Mouse (Mus musculus) olfactory bulb, adult 2 months (tissue): ENCODE data around the gene Hist1h3d. TPM values are rescaled to one million over a fixed set of nuclear protein-coding genes. Genes with fewer than 3 reads are reported as not detected.
"Not testable (repeated sequence)": the region's sequence is repeated elsewhere in the genome, so short reads cannot be mapped to it uniquely, and the experiment has no call there.

ENCODE experiments used
- H3K27ac ChIP-seq: fragments of 200-500 bp; 2 replicates; pipeline ENCODE4 v1.5.1; 2012; ENCODE audit warnings: low read depth, low read length; ENCODE audit not compliant: insufficient read depth
- H3K4me1 ChIP-seq: fragments of 200-500 bp; 2 replicates; pipeline ENCODE4 v1.6.1; 2012; ENCODE audit warnings: low read length; ENCODE audit not compliant: control insufficient read depth, insufficient read depth
- H3K4me3 ChIP-seq: fragments of 200-500 bp; 2 replicates; pipeline ENCODE4 v1.5.1; 2012; ENCODE audit warnings: mild to moderate bottlenecking, low read depth, low read length, moderate library complexity; ENCODE audit not compliant: insufficient read depth
- CTCF ChIP-seq: fragments of 200-500 bp; IDR thresholded peaks from 2 replicates; pipeline ENCODE4 v1.5.1; 2012; ENCODE audit warnings: low read depth, mild to moderate bottlenecking, low read length, moderate library complexity; ENCODE audit not compliant: insufficient read depth
- POLR2A ChIP-seq: fragments of 200-500 bp; IDR thresholded peaks from 2 replicates; pipeline ENCODE4 v1.6.1; 2012; ENCODE audit warnings: mild to moderate bottlenecking, low read depth, low read length, moderate library complexity; ENCODE audit not compliant: insufficient read depth
- WGBS: fragments of 180-500 bp; shearing (Covaris S2); methylation state at CpG from one replicate; pipeline ENCODE4 v1.1.7; 2018; 5-methylcytosine and 5-hydroxymethylcytosine counted together
- polyA plus RNA-seq: library from polyadenylated mRNA; stranded (reverse); fragments of >200 nt; gene quantifications from 2 replicates; pipeline ENCODE4 v1.2.4, GENCODE M21; 2012; ENCODE audit warnings: low replicate concordance; ENCODE audit not compliant: missing spikeins, insufficient read depth, insufficient read length

The Hist1h3d gene
- polyA plus RNA-seq, 1 experiment: not detected

GRCm38 (mm10) chr13:23575864-23576313 is 326 bp downstream of the Hist1h3d start:
- Histone ChIP-seq H3K4me3 (peak overlapping the region; percentile 67), H3K27ac (peak overlapping the region; percentile 82)
- 2% methylated on average over 15 of the region's 40 CpGs for WGBS
- not testable (repeated sequence) for H3K4me1 ChIP-seq

DNA sequence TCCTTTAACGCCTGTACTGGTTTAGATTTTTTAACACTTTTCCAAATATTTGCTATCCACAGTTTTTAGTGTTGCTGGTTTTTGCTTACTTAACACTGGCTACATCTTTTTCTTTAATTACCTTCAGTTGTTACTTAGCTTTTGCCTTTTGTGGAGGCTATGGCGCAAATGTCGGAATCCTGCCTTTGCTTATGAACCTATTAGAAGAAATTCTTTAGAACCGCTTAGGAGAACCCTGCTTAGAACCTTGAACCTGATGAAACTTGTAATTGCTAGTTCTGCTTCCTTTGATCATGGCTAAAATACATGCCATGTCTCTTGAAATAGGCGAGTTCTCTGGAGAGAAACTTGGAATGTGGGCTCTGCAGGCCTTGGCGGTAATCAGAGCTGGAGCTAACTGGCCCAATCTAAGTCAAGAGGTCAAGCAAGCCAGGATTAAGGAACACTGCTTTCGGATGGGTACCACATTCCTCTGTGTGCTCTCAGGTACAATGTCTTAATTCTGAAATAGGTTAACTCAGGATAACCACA is 853 bp downstream of the Hist1h3d start:
- H3K4me1 ChIP-seq: peaks cover 6% of the 10 kb centered on the region
- 26% methylated on average over 7 of the region's 7 CpGs for WGBS
- peak overlapping the region; percentile 14; the same call in 1 of the 2 replicates for H3K4me3 ChIP-seq
- no peak overlapping the region for H3K27ac ChIP-seq
- no peak for TF ChIP-seq POLR2A
- no peak for TF ChIP-seq CTCF

DNA sequence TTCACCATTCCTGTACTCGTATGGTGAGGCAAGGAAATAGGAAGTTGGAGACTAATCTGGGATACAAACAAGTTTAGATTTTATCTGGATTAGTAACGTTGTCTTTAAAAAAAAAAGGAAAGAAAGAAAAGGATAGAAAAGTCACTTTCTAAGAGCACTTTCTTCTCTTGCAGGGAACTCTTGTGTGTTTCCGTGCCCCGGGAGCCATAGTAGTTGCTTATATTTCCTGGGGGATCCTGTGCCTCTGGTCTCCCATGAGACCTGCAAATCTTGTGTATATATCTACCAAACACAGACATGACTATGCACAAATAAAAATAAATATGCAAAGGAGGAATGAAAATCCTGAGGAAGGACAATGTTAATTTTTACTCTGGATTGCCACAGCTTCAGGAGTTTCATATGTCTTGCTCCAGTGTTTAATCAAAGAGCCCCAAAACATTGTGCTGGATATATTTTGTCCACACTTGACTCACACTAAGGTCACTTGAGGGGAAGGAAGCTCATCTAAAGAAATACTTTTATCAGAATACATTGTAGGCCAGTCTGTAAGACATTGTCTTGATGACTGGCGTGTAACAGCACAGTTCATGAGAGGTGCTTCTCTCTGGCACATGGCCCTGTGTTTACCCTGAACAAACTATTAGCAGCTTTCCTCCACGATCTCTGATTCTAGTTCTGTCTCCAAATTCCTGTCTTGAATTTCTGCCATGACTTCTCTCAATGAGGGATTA is 1.5 kb downstream of the Hist1h3d start:
- Histone ChIP-seq H3K27ac (no peak overlapping the region), H3K4me3 (no peak overlapping the region), H3K4me1 (peaks cover 6% of the 10 kb centered on the region)
- TF ChIP-seq POLR2A (no peak), CTCF (no peak)
- 52% methylated on average over 6 of the region's 6 CpGs for WGBS

- no peak for TF ChIP-seq POLR2A
- TF ChIP-seq CTCF: no peak
- Histone ChIP-seq H3K27ac (no peak overlapping the region), H3K4me1 (peaks cover 8% of the 10 kb centered on the region), H3K4me3 (no peak overlapping the region)
- 92% methylated on average over 1 of the region's 1 CpGs for WGBS
These were observed 2.3 kb downstream of the Hist1h3d start for GRCm38 (mm10) chr13:23577835-23578234.

DNA sequence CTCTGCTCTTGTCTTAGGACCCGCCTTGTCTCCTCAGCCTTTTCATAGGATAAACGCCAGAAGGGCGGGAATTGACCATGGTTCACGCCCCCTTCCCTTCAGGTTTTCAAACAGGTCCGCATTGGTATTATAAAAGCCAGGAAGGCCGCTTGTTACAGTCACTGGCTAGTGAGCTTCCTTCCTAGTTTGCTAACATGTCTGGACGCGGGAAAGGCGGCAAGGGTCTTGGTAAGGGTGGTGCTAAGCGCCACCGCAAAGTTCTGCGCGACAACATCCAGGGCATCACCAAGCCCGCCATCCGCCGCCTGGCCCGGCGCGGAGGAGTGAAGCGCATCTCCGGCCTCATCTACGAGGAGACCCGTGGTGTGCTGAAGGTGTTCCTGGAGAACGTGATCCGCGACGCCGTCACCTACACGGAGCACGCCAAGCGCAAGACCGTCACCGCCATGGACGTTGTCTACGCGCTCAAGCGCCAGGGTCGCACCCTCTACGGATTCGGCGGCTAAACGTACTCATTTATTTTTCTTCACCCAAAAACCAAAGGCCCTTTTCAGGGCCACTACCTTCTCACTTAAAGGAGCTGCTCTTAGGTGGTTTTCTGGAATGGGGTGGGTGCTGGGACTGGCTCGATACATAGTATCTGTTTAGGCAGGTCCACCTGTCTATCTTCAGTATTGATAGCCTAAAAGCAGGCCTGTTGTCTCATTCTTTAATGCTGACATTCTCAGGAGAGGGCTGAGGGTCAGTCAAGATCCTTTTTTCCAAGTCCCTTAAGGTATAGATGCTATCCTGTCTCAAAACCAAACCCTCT is 6.0 kb downstream of the Hist1h3d start, which contains the start of gene Hist1h4d:
Hist1h4d (plus strand) TSS at position 191 of the 811 bp plus-strand sequence.
- Histone ChIP-seq H3K27ac (peak within 1 kb of the TSS; percentile 45; the same call in 1 of the 2 replicates), H3K4me1 (peaks cover 3% of the 10 kb centered on the region; the same call in 1 of the 2 replicates), H3K4me3 (peak within 1 kb of the TSS; percentile 71)
- WGBS: under 1% methylated on average over 43 of the region's 43 CpGs
- TF ChIP-seq CTCF: no peak
- peak; percentile 97 for TF ChIP-seq POLR2A

GRCm38 (mm10) chr13:23582219-23583056 is 6.9 kb downstream of the Hist1h3d start:
- peaks cover 3% of the 10 kb centered on the region; the same call in 1 of the 2 replicates for H3K4me1 ChIP-seq
- 13% methylated on average over 6 of the region's 6 CpGs for WGBS

DNA sequence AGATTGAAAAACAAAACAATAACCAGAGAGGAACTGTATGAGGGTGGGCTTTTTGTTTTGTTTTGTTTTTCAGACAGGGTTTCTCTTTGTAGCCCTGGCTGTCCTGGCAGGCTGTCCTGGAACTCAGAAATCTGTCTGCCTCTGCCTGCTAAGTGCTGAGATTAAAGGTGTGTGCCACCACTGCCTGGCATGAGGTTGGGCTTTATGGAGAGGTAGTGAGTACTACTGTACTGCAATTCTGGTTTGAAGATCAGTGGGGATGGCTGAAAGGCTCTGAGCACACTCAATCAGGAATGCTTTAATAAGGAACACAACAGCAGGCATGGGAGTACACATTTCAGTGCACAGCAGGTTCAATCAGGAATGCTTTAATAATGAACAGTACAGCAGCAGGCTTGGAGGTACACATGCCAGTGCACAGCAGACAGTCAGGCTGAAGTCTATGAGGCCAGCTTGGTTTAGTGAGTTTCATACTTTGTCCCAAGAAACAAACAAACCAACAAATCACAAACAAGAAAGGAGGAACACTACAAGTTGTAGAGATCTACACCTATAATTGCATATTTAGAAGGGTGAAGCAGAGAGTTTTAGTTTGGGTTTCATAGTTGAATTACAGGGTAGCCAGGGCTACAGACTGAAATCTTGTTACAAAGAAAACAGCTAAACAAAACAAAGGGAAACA is 8.0 kb downstream of the Hist1h3d start:
- TF ChIP-seq POLR2A (no peak), CTCF (no peak)
- no peak overlapping the region for H3K27ac ChIP-seq
- H3K4me1 ChIP-seq: peaks cover 3% of the 10 kb centered on the region; the same call in 1 of the 2 replicates
- H3K4me3 ChIP-seq: no peak overlapping the region

More at GRCm38 (mm10) chr13:23582219-23583056, 6.9 kb downstream of the Hist1h3d start:
- H3K4me3 ChIP-seq: no peak overlapping the region; the same call in 1 of the 2 replicates
- TF ChIP-seq CTCF (no peak), POLR2A (no peak)
- peak overlapping the region; percentile 45; the same call in 1 of the 2 replicates for H3K27ac ChIP-seq

DNA sequence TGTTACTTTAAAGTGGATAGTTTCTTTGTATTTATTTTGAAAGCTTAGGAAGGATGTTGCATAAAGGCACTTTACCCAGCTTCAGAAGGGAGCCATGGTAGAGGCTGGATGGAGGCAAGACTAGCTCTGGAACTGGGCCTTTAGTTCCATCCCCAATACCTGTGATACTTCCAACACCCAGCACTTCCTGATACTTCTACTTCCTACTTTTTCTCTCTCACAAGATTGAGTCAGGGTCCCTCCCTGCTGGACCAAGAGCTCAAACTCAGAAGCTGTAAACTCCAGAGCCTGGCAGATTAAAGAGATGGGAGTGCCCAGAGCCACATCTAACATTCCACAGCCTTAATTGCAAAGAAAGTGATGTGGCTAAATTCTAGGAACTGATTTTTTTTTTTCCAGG is 8.8 kb downstream of the Hist1h3d start:
- peak overlapping the region; percentile 51; the same call in 1 of the 2 replicates for H3K27ac ChIP-seq
- TF ChIP-seq CTCF (no peak), POLR2A (no peak)
- peaks cover 3% of the 10 kb centered on the region; the same call in 1 of the 2 replicates for H3K4me1 ChIP-seq
- no peak overlapping the region for H3K4me3 ChIP-seq
